Mouse (Mus musculus) heart, adult 9 months (tissue): Measurements from ENCODE around the gene Rps6kb1.

ENCODE experiments used
- DNase-seq, 2 experiments: peaks; one replicate each; pipeline ENCODE4 v3.0.0; 2022; ENCODE audit warnings: low spot score in 2 of 2

Gene Rps6kb1

GRCm38 (mm10) chr11:86544639-86545299, at the start of gene Rps6kb1, which contains the start of gene Tubd1:
Rps6kb1 (minus strand) TSS chr11:86544805.
Tubd1 (plus strand) TSS chr11:86544991.
- peak; percentile 99 for DNase-seq

- DNase-seq: no peak
These were observed 48.8 kb upstream of the Rps6kb1 start for GRCm38 (mm10) chr11:86593443-86593842.

GRCm38 (mm10) chr11:86592993-86593392, 48.4 kb upstream of the Rps6kb1 start:
- peak; percentile 48 to 67 for DNase-seq

- no peak for DNase-seq
These were observed 47.5 kb upstream of the Rps6kb1 start for GRCm38 (mm10) chr11:86591931-86592616.

GRCm38 (mm10) chr11:86591301-86591845, 46.8 kb upstream of the Rps6kb1 start:
- DNase-seq: no peak

GRCm38 (mm10) chr11:86590579-86590978, 46.0 kb upstream of the Rps6kb1 start:
- no peak for DNase-seq

GRCm38 (mm10) chr11:86590066-86590465, 45.5 kb upstream of the Rps6kb1 start:
- no peak for DNase-seq

GRCm38 (mm10) chr11:86588583-86589298, 44.1 kb upstream of the Rps6kb1 start:
- DNase-seq: no peak

- DNase-seq: no peak
These were observed 43.2 kb upstream of the Rps6kb1 start for GRCm38 (mm10) chr11:86587830-86588229.

- DNase-seq: peak; percentile 82
These were observed 42.5 kb upstream of the Rps6kb1 start for GRCm38 (mm10) chr11:86586868-86587792.

- DNase-seq: no peak
These were observed 41.7 kb upstream of the Rps6kb1 start for GRCm38 (mm10) chr11:86586177-86586867.

- no peak for DNase-seq
These were observed 41.0 kb upstream of the Rps6kb1 start for GRCm38 (mm10) chr11:86585598-86585984.

GRCm38 (mm10) chr11:86584898-86585597, 40.4 kb upstream of the Rps6kb1 start:
- no peak for DNase-seq

GRCm38 (mm10) chr11:86583990-86584897, 39.6 kb upstream of the Rps6kb1 start:
- no peak for DNase-seq

- DNase-seq: no peak
These were observed 38.8 kb upstream of the Rps6kb1 start for GRCm38 (mm10) chr11:86583313-86583825.

GRCm38 (mm10) chr11:86582543-86583260, 38.1 kb upstream of the Rps6kb1 start:
- no peak for DNase-seq

GRCm38 (mm10) chr11:86581943-86582542, 37.4 kb upstream of the Rps6kb1 start:
- no peak for DNase-seq
